Mouse (Mus musculus) G1E (cell line): ENCODE results near the gene Tnnc1. TPM values are rescaled to one million over a fixed set of nuclear protein-coding genes. Genes with fewer than 3 reads are reported as not detected.

Source experiments
- ATAC-seq: 2 replicates; pipeline ENCODE4 v1.8.0; 2016; ENCODE audit warnings: mild to moderate bottlenecking; ENCODE audit not compliant: insufficient number of reproducible peaks, poor library complexity, low FRiP score, severe bottlenecking; ENCODE audit errors: extremely low read depth
- DNase-seq: peaks from one replicate; pipeline ENCODE4 v3.0.0; 2012; ENCODE audit warnings: low spot score
- H3K27me3 ChIP-seq: 2 replicates; pipeline ENCODE4 v1.6.1; 2012; ENCODE audit warnings: mild to moderate bottlenecking, low read length, inconsistent platforms; ENCODE audit not compliant: insufficient read depth
- H3K36me3 ChIP-seq: replicated peaks from 2 replicates; pipeline ENCODE3; 2012; ENCODE audit warnings: mild to moderate bottlenecking, inconsistent platforms
- H3K4me1 ChIP-seq: 2 replicates; pipeline ENCODE4 v1.6.1; 2012; ENCODE audit warnings: low read depth, low read length, inconsistent platforms, mixed read lengths; ENCODE audit not compliant: insufficient read depth
- H3K4me3 ChIP-seq: 2 replicates; pipeline ENCODE4 v1.5.1; 2012; ENCODE audit warnings: low read depth, mild to moderate bottlenecking, inconsistent platforms, low read length, moderate library complexity, mixed read lengths
- H3K9me3 ChIP-seq: replicated peaks from 2 replicates; pipeline ENCODE4 v1.6.1; 2012; ENCODE audit warnings: inconsistent platforms
- CTCF ChIP-seq: IDR thresholded peaks from 2 replicates; pipeline ENCODE4 v1.5.1; 2012; ENCODE audit warnings: low read depth, low read length, inconsistent platforms, mixed read lengths
- GATA1 ChIP-seq: IDR thresholded peaks from 2 replicates; pipeline ENCODE4 v1.6.1; 2012; ENCODE audit warnings: borderline replicate concordance, low read length, inconsistent platforms, mixed read lengths
- GATA2 ChIP-seq: IDR thresholded peaks from 2 replicates; pipeline ENCODE4 v1.6.1; 2012; ENCODE audit warnings: low read depth, low read length, inconsistent platforms, borderline replicate concordance
- POLR2AphosphoS5 ChIP-seq: IDR thresholded peaks from 2 replicates; pipeline ENCODE4 v1.6.1; 2012; ENCODE audit warnings: low read depth, low read length, inconsistent platforms; ENCODE audit not compliant: insufficient replicate concordance
- TAL1 ChIP-seq: conservative IDR thresholded peaks from 2 replicates; pipeline ENCODE4 v1.6.1; 2012; ENCODE audit warnings: low read depth, low read length, inconsistent platforms, mixed read lengths
- polyA plus RNA-seq: library from polyadenylated mRNA; stranded (reverse); fragments of >175 nt; gene quantifications from 2 replicates; pipeline ENCODE4 v1.2.3, GENCODE M21; 2012
- total RNA-seq, 2 experiments: library from RNA; stranded (forward) in 1 of 2; stranded (reverse) in 1 of 2; fragments of 200-1000 nt in 1 of 2; fragments of >200 nt in 1 of 2; fragmentation: Nextera tagmentation in 1 of 2; gene quantifications; 2 replicates each; pipeline ENCODE4 v1.2.3; 2014 to 2017

Gene Tnnc1
- total and polyA plus RNA-seq, 3 experiments: 0.08 to 3.3 (median 1.1) TPM

GRCm38 (mm10) chr14:31240528-31240927 lies 32.4 kb downstream of the Tnnc1 start:
- Histone ChIP-seq H3K36me3 (peaks cover 8% of the 10 kb centered on the region), H3K9me3 (no peaks in the 10 kb centered on the region), H3K27me3 (peaks cover 8% of the 10 kb centered on the region; the same call in 1 of the 2 replicates), H3K4me1 (no peaks in the 10 kb centered on the region), H3K4me3 (no peak overlapping the region)
- DNase-seq: no peak
- ATAC-seq: no peak
- TF ChIP-seq POLR2AphosphoS5: no peak
- TF ChIP-seq CTCF: no peak
- no peak for TF ChIP-seq GATA1
- TF ChIP-seq TAL1: no peak
- no peak for TF ChIP-seq GATA2

- TF ChIP-seq TAL1 (no peak), GATA2 (no peak), CTCF (no peak), POLR2AphosphoS5 (no peak), GATA1 (no peak)
- ATAC-seq (no peak), DNase-seq (no peak)
- Histone ChIP-seq H3K36me3 (peaks cover 8% of the 10 kb centered on the region), H3K4me1 (peaks cover 7% of the 10 kb centered on the region), H3K9me3 (no peaks in the 10 kb centered on the region), H3K27me3 (peaks cover 3% of the 10 kb centered on the region; the same call in 1 of the 2 replicates), H3K4me3 (no peak overlapping the region)
These were observed 36.7 kb downstream of the Tnnc1 start for GRCm38 (mm10) chr14:31244777-31245176.

GRCm38 (mm10) chr14:31245946-31246345 lies 37.8 kb downstream of the Tnnc1 start:
- ATAC-seq: no peak
- peaks cover 8% of the 10 kb centered on the region for H3K36me3 ChIP-seq
- DNase-seq: no peak
- TF ChIP-seq CTCF: no peak
- TF ChIP-seq GATA2: no peak
- no peak for TF ChIP-seq TAL1
- no peak for TF ChIP-seq GATA1
- TF ChIP-seq POLR2AphosphoS5: no peak
- no peak overlapping the region for H3K4me3 ChIP-seq
- peaks cover 18% of the 10 kb centered on the region for H3K4me1 ChIP-seq
- H3K9me3 ChIP-seq: no peaks in the 10 kb centered on the region
- H3K27me3 ChIP-seq: no peaks in the 10 kb centered on the region

GRCm38 (mm10) chr14:31248396-31248795 lies 40.3 kb downstream of the Tnnc1 start:
- Histone ChIP-seq H3K9me3 (no peaks in the 10 kb centered on the region), H3K4me3 (no peak overlapping the region), H3K4me1 (peaks cover 32% of the 10 kb centered on the region), H3K27me3 (no peaks in the 10 kb centered on the region), H3K36me3 (peaks cover 22% of the 10 kb centered on the region)
- ATAC-seq: no peak
- no peak for DNase-seq
- TF ChIP-seq POLR2AphosphoS5 (no peak), CTCF (no peak), TAL1 (no peak), GATA2 (no peak), GATA1 (no peak)

- no peaks in the 10 kb centered on the region for H3K9me3 ChIP-seq
- peak overlapping the region; percentile 99 for H3K4me3 ChIP-seq
- TF ChIP-seq POLR2AphosphoS5 (no peak), GATA1 (no peak), CTCF (no peak), TAL1 (no peak), GATA2 (no peak)
- peaks cover 44% of the 10 kb centered on the region for H3K4me1 ChIP-seq
- no peaks in the 10 kb centered on the region for H3K27me3 ChIP-seq
- ATAC-seq: no peak
- peaks cover 43% of the 10 kb centered on the region for H3K36me3 ChIP-seq
- DNase-seq: no peak
These were observed 42.3 kb downstream of the Tnnc1 start for GRCm38 (mm10) chr14:31250222-31251083.

GRCm38 (mm10) chr14:31251084-31251604 lies 43.0 kb downstream of the Tnnc1 start, which contains the start of the genes Phf7 and Bap1:
Gene Phf7 (minus strand): TSS chr14:31251317.
Gene Bap1 (plus strand): TSS chr14:31251450.
- TF ChIP-seq GATA2: no peak
- peak within 1 kb of the TSS; percentile 99 for H3K4me3 ChIP-seq
- H3K4me1 ChIP-seq: peaks cover 44% of the 10 kb centered on the region
- DNase-seq (peak; percentile 99), ATAC-seq (peak; percentile 74)
- H3K9me3 ChIP-seq: no peaks in the 10 kb centered on the region
- H3K36me3 ChIP-seq: peaks cover 48% of the 10 kb centered on the region
- no peaks in the 10 kb centered on the region for H3K27me3 ChIP-seq
